Mouse (Mus musculus) adrenal gland, adult 18-20 months (tissue): Measurements from ENCODE around the gene H2afb1. TPM values are rescaled to one million over a fixed set of nuclear protein-coding genes. Genes with fewer than 3 reads are reported as not detected.
"Not testable (repeated sequence)": the region's sequence is repeated elsewhere in the genome, so short reads cannot be mapped to it uniquely, and the experiment has no call there.

ENCODE experiments used
- DNase-seq, 2 experiments: peaks; one replicate each; pipeline ENCODE4 v3.0.0; 2021 to 2022; ENCODE audit warnings: low spot score in 2 of 2
- long read RNA-seq, 2 experiments: library from polyadenylated mRNA; stranded (forward); transcript quantifications; one replicate each; pipeline ENCODE4 v2.0.0; 2021
- total RNA-seq, 2 experiments: library from RNA; stranded (reverse); gene quantifications; 1 replicate in 1 of 2; 2 replicates in 1 of 2; pipeline ENCODE4 v1.2.3; 2021

The H2afb1 gene
- total RNA-seq = not detected
- long read RNA-seq, experiment 1 = 0 reads
- long read RNA-seq, experiment 2 = 0 reads

DNA sequence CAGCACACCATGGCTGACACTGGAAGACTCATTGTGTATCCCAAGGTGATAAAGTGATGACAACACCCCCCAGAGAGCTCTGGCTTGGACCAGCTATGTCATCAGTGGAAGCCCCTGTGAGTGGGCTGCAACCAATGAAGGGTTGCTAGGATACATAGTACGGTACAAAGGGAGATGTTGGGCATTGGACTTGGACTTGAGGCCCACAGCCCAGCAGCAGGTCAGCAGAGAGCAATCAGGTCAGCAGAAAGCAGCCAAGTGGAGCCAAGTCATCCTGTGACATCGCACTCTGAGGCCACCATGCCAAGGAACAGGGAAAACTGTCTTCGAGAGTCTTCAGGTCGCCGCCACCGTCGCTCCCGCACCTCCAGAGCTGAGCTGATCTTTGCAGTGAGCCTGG lies at the start of gene H2afb1:
H2afb1 (plus strand) TSS at position 301 of the 400 bp plus-strand sequence.
- not testable (repeated sequence) for DNase-seq

DNA sequence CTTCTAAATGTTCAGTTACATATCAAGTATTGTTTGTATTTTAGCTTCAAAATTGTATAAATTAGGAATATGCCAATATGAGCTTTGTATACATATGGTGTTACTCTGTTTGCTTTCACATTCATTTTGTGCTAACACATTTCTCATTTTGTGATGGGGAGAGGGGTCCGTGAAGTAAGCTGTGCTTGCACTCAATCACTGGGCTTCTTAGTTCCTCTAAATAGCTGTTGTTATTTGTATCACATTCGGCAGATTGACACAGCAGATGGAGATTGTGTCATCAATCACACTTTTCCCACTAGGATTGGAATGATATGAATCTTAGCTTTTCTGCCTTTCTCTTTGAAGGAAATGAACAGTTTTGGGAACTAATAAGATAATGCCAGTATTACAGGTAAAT lies 21.5 kb downstream of the H2afb1 start:
- DNase-seq = no peak
